In the genomic region with DNA sequence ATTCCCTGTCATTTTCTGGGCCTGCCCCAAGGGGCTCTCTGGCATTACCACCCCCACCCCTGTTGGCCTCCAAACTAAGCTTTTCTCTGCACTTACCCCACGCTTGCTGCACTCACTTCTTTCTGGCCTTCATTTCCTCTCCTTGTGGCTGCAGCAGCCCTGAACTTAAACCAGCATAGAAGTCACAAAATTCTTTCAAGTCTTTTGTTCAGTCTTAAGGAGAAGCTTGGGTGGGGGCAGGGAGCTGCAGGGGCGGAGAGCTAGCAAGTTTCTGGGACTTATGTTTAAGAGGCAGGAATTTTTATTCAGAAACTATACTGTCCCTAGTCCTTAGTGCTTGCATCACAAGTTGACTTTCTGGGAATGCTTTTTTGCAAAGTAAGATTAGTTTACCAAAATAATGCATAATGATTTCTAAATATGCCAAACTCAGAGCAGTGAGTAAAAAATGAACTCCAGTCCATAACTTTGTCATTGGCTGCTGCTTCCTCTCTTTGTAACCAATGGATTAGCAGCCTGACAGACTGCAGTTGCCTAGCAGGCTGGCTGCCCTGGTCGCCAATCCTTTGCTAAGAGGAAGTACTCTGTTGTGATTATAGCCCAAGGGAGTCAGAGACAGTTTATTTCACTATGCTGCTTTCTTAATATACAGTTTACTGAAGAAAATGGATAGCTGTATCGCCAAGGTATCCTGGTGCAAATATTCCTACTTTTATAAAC, we compare ENCODE assay signal across 8 mouse cellular contexts. TPM values are rescaled to one million over a fixed set of nuclear protein-coding genes. Genes with fewer than 3 reads are reported as not detected.
A peak's percentile ranks its signal among the peaks of the same experiment; 100 is the strongest.
DNase-seq lines count a peak whose midpoint lies in the region; ATAC-seq and TF ChIP-seq lines count a peak whose summit lies in the region.

No protein-coding gene starts in this region.

- H3K9ac ChIP-seq in forebrain, embryonic 16.5 days (replicated peaks; ENCODE audit: low read depth, low read length): no peak overlapping the region
- no peak overlapping the region for H3K9ac ChIP-seq in lung, embryonic 15.5 days

- H3K27me3 ChIP-seq in testis, adult 2 months (ENCODE audit: control insufficient read depth, insufficient read depth, low read length): no peaks in the 10 kb centered on the region
- no peaks in the 10 kb centered on the region for H3K27me3 ChIP-seq in forebrain, embryonic 16.5 days (replicated peaks; ENCODE audit: control insufficient read depth, insufficient read depth, low read length)
- H3K27me3 ChIP-seq in lung, embryonic 15.5 days: no peaks in the 10 kb centered on the region

- WGBS in forebrain, embryonic 16.5 days: 30% methylated on average over 4 of the region's 4 CpGs
- 19% methylated on average over 4 of the region's 4 CpGs for WGBS in lung, embryonic 15.5 days

- no peak for DNase-seq in testis, postnatal 14 days (ENCODE audit: low spot score)
- peak; percentile 57 for DNase-seq in induced T-regulatory cell, adult 2 months (ENCODE audit: low read depth)
- no peak for DNase-seq in urinary bladder, postnatal 10 days (ENCODE audit: low spot score)

- H3K4me1 ChIP-seq in testis, adult 2 months (ENCODE audit: control insufficient read depth, insufficient read depth, low read length): peaks cover 5% of the 10 kb centered on the region
- peaks cover 11% of the 10 kb centered on the region for H3K4me1 ChIP-seq in forebrain, embryonic 16.5 days (replicated peaks; ENCODE audit: control insufficient read depth, insufficient read depth, low read length)
- H3K4me1 ChIP-seq in lung, embryonic 15.5 days: peaks cover 8% of the 10 kb centered on the region; the same call in 1 of the 2 replicates

- 0 out of 2 replicates have a peak overlapping the region, but pooled peaks have one; percentile 32 for H3K27ac ChIP-seq in testis, adult 2 months (ENCODE audit: control insufficient read depth, insufficient read depth, low read depth, low read length)
- no peak overlapping the region for H3K27ac ChIP-seq in forebrain, embryonic 16.5 days (ENCODE audit: low read length)
- peak overlapping the region; percentile 84 for H3K27ac ChIP-seq in lung, embryonic 15.5 days

- H3K4me2 ChIP-seq in forebrain, embryonic 16.5 days (ENCODE audit: low read length): peak overlapping the region; percentile 90; the same call in 1 of the 2 replicates
- peak overlapping the region; percentile 50 for H3K4me2 ChIP-seq in lung, embryonic 15.5 days

- TF ChIP-seq CTCF in testis, adult 2 months (IDR thresholded peaks at IDR 0.05; ENCODE audit: control insufficient read depth, insufficient read depth, insufficient replicate concordance, low read depth, low read length): no peak

- TF ChIP-seq POLR2A in testis, adult 2 months (IDR thresholded peaks at IDR 0.05; ENCODE audit: control insufficient read depth, low read depth, low read length): no peak

- H3K9me3 ChIP-seq in forebrain, embryonic 16.5 days (ENCODE audit: control insufficient read depth, low read length): no peaks in the 10 kb centered on the region
- no peaks in the 10 kb centered on the region for H3K9me3 ChIP-seq in lung, embryonic 15.5 days

- H3K36me3 ChIP-seq in testis, adult 2 months (ENCODE audit: control insufficient read depth, insufficient read depth, low read length): no peaks in the 10 kb centered on the region
- H3K36me3 ChIP-seq in forebrain, embryonic 16.5 days (ENCODE audit: control insufficient read depth, insufficient read depth): no peaks in the 10 kb centered on the region
- 0 out of 2 replicates have a peak, but pooled peaks cover 5% of the 10 kb centered on the region for H3K36me3 ChIP-seq in lung, embryonic 15.5 days

- peak overlapping the region; percentile 99 for H3K4me3 ChIP-seq in testis, adult 2 months (ENCODE audit: control insufficient read depth, low read depth, low read length)
- no peak overlapping the region for H3K4me3 ChIP-seq in forebrain, embryonic 16.5 days (replicated peaks; ENCODE audit: low read length)
- peak overlapping the region; percentile 73 for H3K4me3 ChIP-seq in lung, embryonic 15.5 days

- ATAC-seq in forebrain, embryonic 16.5 days: peak; percentile 13; the same call in 1 of the 2 replicates
- ATAC-seq in lung, embryonic 15.5 days (ENCODE audit: borderline replicate concordance, extremely low read depth, low FRiP score, low TSS enrichment): peak; percentile 37; the same call in 1 of the 2 replicates
- ATAC-seq in neutrophil, adult 5-6 weeks (ENCODE audit: extremely low read depth, insufficient number of reproducible peaks, low FRiP score, poor library complexity, severe bottlenecking): peak; percentile 86
- ATAC-seq in cerebellum, adult (ENCODE audit: insufficient number of reproducible peaks, low FRiP score, low TSS enrichment): no peak

RNA-seq across cellular contexts. Expression of a gene that starts 1.5 kb away (rescaled TPM):
- 943 and 944 TPM in 2 replicates for polyA plus RNA-seq in testis, adult 2 months (2012; rRNA removed)
- polyA plus RNA-seq in forebrain, embryonic 16.5 days (2015; fragmentation: Nextera tagmentation; extraction: Ambion mirVana): 7.5 and 10.8 TPM in 2 replicates
- polyA plus RNA-seq in lung, embryonic 15.5 days (2015; fragmentation: Nextera tagmentation; extraction: Ambion mirVana): 34.8 and 35.6 TPM in 2 replicates
- 25.1 and 27.5 TPM in 2 replicates for total RNA-seq in neutrophil, adult 5-6 weeks (2017)

Comparison
In these comparisons a context has a peak if more than half of its experiments do, and no peak if none do; other contexts are left out.
1. RNA of a gene that starts 1.5 kb away (polyA plus RNA-seq): 943 to 944 TPM in testis, adult 2 months; 34.8 to 35.6 TPM in lung, embryonic 15.5 days and 7.5 to 10.8 TPM in forebrain, embryonic 16.5 days; every median in the first group is over 10 times any median in the second.